Mouse (Mus musculus): ENCODE results near the gene Ferd3l. TPM values are rescaled to one million over a fixed set of nuclear protein-coding genes. Genes with fewer than 3 reads are reported as not detected.
A peak's percentile ranks its signal among the peaks of the same experiment; 100 is the strongest.

Gene Ferd3l
- not detected for total RNA-seq (2021)
- long read RNA-seq, experiment 1 = 0 reads
- long read RNA-seq, experiment 2 = 0 reads

DNA sequence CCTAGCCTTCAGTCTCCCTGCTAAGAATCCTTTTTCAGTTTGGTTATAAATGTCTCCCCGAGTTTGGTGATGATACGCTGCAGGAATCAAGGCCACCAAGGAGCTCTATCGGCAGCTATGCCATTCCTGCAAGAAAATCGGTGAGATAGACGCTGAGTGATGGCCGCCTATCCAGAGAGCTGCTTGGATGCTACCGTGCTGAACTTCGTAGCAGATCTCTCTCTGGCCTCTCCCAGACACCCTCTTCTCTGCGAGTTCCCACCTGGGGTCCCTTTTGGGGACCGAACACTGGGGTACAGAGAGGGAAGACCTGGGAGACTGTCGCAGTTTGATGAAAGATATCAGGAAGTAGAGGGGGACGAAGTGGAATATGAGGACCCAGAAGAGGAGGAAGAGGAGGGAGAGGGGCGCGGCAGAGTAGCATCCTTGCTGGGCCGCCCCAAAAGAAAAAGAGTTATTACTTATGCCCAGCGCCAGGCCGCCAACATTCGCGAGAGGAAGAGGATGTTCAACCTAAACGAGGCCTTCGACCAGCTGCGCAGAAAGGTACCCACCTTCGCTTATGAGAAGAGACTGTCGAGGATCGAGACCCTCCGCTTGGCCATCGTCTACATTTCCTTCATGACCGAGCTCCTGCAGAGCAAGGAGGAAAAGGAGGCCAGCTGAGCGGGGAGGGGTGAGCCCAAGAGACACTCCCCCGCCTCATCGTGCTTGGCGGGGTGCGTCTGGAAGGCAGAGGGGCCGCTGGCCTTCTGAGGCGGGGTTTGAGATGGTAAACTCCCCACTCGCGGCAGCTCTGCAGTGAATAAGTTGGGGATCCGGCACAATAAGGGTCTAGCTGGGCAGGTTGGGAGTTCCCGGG lies at the start of gene Ferd3l:
TSS of gene Ferd3l (plus strand) at position 95 of the 862 bp plus-strand sequence.
- intact Hi-C loops (cut with DNase I) = no loop called here
- DNase-seq = no peak

DNA sequence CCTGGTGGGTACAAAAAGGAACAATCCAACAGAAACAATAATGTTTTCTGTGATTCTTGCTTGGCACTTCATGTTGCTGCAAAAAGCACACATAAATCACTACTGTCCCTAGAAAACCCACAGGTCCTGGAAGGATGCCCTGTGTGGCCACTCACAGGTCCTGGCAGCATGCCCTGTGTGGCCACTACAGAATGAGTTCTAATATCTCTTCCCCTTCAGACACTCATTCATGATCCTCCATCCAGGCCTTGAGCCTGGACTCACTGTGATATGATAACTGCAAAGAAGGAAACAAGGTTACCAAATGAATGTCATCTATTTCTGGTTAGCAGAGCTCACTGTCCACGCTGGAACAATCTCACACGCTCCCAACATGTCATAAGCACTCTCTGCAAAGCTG lies 34.3 kb upstream of the Ferd3l start:
- peak; percentile 11 to 30 for DNase-seq
- intact Hi-C loops (cut with DNase I) = no loop called here

- intact Hi-C loops (cut with DNase I) = no loop called here
- no peak for DNase-seq
These were observed 33.6 kb upstream of the Ferd3l start for GRCm38 (mm10) chr12:33894621-33895020.

DNA sequence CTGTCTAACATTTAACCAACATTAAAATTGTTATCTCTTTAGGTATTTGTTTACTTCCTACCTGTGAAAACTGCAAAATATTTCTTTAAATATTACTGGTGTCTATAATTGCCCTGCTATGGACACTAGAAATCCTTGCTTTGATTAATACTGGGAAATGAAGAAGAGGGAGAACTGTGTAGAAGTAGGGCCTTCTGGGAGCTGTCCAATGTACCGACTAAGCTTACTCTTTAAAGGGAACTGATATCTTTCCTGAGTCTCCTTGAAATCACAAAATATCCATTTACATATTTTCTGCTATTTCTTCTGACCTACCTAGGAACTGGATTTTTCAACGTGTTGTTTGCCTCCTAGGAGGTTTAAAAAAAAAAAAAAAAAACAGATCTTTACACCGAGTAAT lies 1.5 kb upstream of the Ferd3l start:
- DNase-seq = no peak
- intact Hi-C loops (cut with DNase I) = no loop called here

DNA sequence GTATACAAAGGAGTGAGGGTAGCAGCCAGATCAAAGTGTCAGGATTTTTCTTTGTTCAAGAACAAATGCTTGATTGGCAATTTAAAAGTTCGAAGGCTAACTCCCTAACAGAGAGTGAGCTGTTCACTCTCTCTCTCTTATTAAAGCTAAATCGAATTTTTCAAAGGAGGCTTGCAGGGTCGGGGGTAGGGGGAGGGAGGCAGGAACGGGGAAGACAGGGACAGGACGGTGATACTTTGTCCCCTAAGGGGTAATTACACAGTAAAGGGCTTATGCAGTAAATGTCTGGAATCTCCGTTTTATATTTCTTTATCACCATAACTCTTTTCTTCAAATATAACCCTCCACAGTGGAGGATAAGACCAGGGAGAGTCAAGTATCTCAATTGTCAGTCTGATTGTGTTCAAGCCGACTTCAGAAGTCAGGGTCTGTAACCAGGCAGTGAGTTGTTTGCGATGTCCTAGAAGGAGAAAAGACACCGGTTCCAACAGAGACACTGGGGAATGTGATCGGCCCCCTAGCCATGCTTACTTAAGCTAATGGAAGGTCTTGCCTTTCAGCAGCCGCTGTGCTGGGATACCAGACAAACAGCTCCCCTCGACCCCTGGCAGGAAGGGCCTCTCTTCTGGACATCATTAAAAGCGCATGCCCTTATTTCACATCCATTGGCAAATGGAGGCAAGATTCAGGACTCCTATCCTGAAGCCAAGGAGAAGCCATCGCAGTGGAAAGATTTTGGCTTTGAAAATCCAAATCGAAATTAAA lies 709 bp upstream of the Ferd3l start:
- no peak for DNase-seq
- intact Hi-C loops (cut with DNase I) = no loop called here

DNA sequence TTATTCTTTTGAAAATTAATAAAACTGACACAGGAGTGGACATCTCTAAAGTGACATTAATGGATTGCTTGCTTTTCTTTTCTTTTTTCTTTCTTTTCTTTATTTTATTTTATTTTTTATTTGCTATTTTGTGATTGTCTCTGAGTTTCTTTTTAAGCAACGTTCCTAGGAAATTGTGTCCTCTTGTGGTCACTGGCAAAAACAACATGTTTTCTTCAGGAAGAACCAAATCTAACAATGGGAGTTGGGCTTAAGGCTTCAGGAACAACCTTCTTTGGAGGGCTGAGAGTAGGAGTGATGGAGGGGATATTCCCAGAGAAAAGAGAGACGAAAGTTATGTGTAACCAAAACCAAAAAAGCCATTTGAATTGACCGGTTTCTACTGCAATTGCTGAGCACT lies 24.6 kb downstream of the Ferd3l start:
- intact Hi-C loops (cut with DNase I) = loop anchor here (5.0 kb wide), 1 partner anchor 471 kb away; no protein-coding TSS in a partner anchor

DNA sequence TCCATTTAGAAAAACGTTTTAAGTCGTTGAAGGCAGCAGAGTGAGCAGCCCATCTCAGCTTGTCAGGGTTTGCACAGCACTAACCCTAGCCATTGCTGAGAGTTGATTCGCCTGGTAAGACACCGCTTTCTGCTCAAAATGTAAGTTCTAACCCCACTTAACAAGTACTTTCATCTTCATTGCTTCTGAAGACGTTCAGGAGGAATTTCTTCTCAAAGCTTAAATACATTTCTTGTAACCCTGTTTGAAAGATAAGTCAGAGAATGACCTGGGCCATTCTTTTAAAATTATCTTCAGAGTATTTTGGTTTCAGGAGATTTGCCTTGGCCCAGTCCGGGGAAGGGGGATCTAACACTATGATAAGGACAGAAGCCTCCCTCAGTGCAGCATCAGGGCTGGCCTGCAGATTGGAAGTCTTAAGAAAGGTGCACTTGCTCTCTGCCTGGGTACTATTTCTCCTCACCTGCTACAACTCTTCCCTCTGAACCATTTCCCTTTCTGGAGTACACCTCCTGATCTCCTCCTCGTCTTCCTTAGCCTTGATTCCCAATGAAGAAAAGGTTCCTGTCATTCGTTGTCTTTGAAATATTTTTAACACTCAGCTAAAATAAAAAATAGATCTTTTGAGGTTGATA lies 26.8 kb downstream of the Ferd3l start:
- intact Hi-C loops (cut with DNase I) = loop anchor here (5.0 kb wide), 1 partner anchor 473 kb away; no protein-coding TSS in a partner anchor
- no peak for DNase-seq

More for the DNA sequence above, 24.6 kb downstream of the Ferd3l start:
- DNase-seq = no peak

DNA sequence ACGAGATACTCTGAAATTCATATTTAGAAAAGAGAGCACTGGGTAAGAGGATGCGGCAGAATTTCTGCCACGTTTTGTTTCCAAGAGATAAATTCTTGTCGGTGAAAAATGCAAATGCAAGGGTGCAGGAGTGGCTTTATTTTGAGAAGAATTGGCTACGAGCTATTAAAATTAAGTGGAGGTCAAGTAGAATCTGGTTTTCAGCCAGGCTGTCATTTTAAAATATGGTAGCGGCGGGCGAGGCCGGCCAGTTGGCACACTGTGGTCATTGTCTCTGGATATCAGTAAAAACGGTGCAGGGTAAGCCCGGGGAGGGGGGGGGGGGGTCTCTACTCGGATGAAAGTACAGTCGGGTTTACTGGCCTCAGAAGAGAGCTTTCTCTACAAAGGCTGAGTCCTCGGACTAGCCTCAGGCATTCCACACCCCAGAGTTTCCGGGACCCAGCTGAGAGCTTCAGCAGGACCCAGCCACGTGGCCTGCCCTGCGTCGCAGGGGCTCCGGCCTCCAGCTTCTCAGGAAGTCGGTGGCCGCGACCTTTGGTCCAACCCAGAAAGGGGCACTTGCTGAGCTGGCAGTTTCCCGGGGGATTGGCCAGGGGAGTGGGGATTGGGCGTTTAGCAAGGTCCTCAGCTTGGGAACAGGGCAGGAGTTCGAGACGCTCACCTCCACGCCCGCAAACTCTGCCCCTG lies 27.5 kb downstream of the Ferd3l start:
- DNase-seq = peak; percentile 7 to 22
- intact Hi-C loops (cut with DNase I) = no loop called here

GRCm38 (mm10) chr12:33956576-33957399 lies 28.6 kb downstream of the Ferd3l start:
- peak in 1 of 2 experiments; percentile 37 for DNase-seq
- intact Hi-C loops (cut with DNase I) = no loop called here

DNA sequence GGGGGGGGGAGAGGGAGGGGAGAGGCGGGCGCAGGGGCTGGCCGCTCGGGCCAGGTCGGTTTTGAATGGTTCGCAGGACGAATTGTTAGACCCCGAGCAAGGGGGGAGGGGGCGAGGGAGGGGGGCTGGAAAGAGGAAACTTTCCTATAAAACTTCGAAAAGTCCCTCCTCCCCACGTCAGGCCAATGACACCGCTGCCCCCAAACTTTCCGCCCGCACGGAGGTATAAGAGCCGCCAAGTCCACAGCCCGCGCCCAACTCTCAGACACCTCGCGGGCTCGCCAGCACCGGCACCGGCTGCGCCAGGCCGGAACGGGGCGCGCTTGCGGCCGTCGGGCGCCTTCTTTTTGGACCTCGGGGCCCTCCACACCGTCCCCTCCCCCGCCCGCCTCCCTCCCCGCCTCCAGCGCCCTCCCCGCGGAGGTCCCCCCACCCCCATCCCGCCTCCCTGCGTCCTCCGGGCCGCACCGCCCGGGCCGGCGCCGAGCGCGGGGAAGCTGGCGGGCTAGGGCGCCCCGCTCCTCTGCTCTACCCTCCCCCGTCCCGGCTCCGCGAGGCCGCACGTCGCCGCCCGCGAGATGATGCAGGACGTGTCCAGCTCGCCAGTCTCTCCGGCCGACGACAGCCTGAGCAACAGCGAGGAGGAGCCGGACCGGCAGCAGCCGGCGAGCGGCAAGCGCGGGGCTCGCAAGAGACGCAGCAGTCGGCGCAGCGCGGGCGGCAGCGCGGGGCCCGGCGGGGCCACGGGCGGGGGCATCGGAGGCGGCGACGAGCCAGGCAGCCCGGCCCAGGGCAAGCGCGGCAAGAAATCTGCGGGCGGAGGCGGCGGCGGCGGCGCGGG lies 29.4 kb downstream of the Ferd3l start, which contains the start of gene Twist1:
TSS of gene Twist1 (plus strand) at position 272 of the 841 bp plus-strand sequence.
- peak; percentile 68 to 74 for DNase-seq
- intact Hi-C loops (cut with DNase I) = no loop called here

DNA sequence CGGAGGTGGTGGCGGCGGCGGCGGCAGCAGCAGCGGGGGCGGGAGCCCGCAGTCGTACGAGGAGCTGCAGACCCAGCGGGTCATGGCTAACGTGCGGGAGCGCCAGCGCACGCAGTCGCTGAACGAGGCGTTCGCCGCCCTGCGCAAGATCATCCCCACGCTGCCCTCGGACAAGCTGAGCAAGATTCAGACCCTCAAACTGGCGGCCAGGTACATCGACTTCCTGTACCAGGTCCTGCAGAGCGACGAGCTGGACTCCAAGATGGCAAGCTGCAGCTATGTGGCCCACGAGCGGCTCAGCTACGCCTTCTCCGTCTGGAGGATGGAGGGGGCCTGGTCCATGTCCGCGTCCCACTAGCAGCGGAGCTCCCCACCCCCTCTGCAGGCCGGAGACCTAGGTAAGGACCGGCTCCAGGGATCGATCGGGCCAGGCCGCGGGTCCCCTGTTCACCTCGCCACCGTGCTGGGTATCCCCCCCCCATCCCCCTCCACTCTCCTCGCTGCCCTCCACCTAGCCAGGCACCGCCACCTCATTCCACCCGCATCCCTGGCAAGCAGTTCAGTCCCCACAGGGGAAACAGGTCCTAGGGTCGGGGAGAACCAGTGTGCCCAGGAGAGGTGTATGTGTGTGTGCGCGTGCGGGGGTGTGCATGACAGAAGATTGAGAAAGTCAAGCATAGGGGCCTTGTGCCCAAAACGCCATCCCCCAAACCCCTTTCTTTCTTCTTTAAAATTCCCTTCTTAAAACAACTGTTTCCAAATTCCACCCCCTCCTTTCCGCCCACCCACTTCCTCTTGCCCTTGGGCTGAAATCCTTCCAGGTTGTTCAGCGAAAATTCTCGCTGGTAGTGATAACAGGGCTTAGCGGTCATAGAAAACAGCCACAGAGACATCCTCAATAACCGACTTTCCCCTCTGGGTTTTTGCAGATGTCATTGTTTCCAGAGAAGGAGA lies 30.3 kb downstream of the Ferd3l start:
- intact Hi-C loops (cut with DNase I) = no loop called here
- DNase-seq = peak in 1 of 2 experiments; percentile 23

DNA sequence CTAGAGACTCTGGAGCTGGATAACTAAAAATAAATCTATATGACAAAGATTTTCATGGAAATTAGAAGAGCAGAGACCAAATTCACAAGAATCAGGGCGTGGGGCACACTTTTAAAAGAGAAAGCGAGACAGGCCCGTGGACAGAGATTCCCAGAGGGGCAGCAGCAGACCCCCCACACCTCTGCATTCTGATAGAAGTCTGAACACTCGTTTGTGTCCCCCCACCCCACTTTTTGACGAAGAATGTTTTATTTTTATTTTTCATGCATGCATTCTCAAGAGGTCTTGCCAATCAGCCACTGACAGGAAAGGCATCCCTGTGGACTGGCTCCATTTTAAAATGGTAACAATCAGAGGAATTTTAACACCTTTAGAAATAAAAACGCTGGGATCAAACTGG lies 31.0 kb downstream of the Ferd3l start:
- intact Hi-C loops (cut with DNase I) = no loop called here

DNA sequence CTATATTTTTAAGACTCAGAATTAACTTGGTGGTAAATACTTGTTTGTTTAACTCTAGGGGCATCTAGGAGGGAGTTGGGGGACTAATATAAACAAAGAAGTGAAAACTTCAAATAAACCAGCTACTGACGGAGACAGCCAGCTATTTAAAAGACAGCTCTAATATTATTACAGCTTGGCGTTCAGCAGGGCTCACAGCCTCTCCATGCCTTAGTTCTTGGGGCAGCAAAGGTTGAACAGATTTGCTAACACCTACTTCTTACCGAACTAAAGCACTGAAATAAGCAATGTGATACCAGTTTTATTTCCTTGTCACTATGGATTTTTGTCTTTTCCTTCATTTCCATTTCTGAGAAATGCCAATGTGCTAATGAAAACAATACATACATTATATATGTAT lies 31.6 kb downstream of the Ferd3l start:
- intact Hi-C loops (cut with DNase I) = no loop called here
- no peak for DNase-seq

More for the DNA sequence above, 31.0 kb downstream of the Ferd3l start:
- no peak for DNase-seq

DNA sequence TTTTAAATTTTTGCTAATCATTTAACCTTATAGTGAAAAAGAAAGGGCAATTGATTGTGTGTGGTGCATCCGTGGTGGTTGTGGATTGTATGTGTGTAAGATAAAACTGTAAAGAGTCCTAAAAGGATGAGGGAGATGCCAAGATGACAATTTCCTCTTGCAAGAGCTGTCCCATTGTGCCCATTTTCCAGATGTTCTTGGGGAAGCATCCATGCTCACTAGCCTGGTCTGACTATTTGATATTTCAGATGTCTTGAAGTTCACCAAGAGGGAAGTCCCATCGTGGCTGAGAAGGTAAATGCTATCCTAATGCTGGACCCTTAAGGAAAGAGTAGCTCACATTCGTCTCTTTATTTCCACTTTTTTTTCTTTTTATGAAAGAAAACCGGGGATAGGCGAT lies 32.8 kb downstream of the Ferd3l start:
- intact Hi-C loops (cut with DNase I) = no loop called here
- DNase-seq = no peak

GRCm38 (mm10) chr12:33962118-33962772 lies 34.0 kb downstream of the Ferd3l start:
- DNase-seq = no peak
- intact Hi-C loops (cut with DNase I) = no loop called here

DNA sequence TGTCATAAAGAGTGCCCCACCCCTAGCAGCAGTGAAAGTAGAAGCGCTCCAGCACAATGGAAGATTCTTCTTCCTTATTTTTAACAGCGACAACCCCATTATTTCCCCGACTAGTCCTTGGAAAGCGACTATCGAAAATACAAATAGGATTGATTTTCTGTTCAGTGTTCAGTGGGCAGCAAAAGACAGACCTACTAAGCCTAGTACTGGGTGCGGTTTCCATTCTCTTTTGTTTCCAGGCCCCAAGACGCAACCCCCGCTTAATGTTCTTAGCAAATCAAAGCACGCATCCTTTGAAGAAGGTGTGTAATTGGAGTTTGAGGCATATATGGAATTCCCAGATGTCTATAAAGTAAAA lies 34.5 kb downstream of the Ferd3l start:
- DNase-seq = no peak
- intact Hi-C loops (cut with DNase I) = no loop called here
